Mouse (Mus musculus): Measurements from ENCODE around the gene Syngr2. TPM values are rescaled to one million over a fixed set of nuclear protein-coding genes. Genes with fewer than 3 reads are reported as not detected.
A peak's percentile ranks its signal among the peaks of the same experiment; 100 is the strongest.
"Not testable (repeated sequence)": the region's sequence is repeated elsewhere in the genome, so short reads cannot be mapped to it uniquely, and the experiment has no call there.

The Syngr2 gene
- polyA plus RNA-seq, 1 experiment from 2014 or later: 78.7 TPM

DNA sequence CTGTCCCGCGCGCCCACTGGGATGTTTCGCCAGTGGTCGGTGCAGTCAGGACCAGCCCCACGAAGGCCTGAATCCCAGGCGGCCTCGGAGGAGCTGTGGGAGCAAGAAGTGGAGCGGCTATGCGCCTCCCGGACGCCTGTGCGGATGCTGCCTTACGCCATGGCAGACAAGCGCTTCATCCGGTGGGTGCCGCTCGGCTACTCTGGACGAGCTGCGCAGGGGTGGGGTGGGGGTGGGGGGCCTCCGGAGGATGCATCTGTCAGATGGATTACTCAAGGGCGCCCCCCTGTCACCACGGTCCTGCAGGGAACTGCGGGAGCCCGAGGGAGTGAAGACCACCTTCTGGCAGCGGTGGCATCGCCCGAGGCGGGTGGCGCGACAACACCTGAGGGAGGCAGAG, 26.4 kb upstream of the Syngr2 start:
- ATAC-seq (replicated peaks; ENCODE audit: insufficient number of reproducible peaks, low FRiP score, low TSS enrichment): no peak
- 3% methylated on average over 30 of the region's 31 CpGs for WGBS (ENCODE audit: insufficient replicate concordance)
- Histone ChIP-seq H3K27ac (ENCODE audit: low read depth, low read length) (peak overlapping the region; percentile 96), H3K9me3 (replicated peaks; ENCODE audit: control insufficient read depth, low read length) (no peaks in the 10 kb centered on the region), H3K27me3 (ENCODE audit: control insufficient read depth, insufficient read depth, low read length) (peaks cover 17% of the 10 kb centered on the region), H3K4me2 (peak overlapping the region; percentile 99), H3K9ac (ENCODE audit: low read depth, low read length) (peak overlapping the region; percentile 74), H3K4me3 (ENCODE audit: low read depth, low read length) (peak overlapping the region; percentile 52), H3K4me1 (ENCODE audit: control insufficient read depth, insufficient read depth, low read length) (peaks cover 46% of the 10 kb centered on the region), H3K36me3 (ENCODE audit: control insufficient read depth, insufficient read depth, low read length) (no peaks in the 10 kb centered on the region)

DNA sequence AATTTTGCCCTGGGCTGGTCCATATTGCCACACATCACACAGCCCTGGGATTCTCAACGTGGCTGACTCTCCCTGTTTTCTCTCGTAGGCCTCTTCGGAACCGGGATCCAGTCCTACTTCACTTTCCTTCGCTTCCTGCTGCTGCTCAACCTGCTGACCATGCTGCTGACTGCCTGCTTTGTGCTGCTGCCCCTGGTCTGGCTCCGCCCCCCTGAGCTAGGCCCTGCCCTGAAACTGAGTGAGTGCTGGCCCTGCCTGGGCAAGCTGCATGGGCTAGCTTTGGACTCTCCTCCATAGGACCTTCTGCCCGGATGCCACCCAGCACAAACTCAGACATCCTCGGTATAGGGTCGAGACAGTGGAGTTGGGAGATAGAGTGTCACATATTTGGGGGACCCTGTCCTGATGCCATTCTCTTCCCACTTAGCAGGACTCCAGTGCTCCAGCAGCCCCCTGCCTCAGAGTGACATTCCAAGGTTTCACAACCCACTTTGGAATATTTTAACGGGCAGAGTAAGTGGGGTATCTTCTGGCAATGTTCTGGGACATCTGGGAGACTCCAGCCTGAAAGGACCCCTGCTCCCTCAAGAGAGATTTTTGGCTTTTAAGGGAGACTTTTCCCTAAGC, 25.7 kb upstream of the Syngr2 start:
- Histone ChIP-seq H3K4me1 (ENCODE audit: control insufficient read depth, insufficient read depth, low read length) (peaks cover 41% of the 10 kb centered on the region), H3K27me3 (ENCODE audit: control insufficient read depth, insufficient read depth, low read length) (peaks cover 17% of the 10 kb centered on the region), H3K4me3 (ENCODE audit: low read depth, low read length) (peak overlapping the region; percentile 52), H3K4me2 (peak overlapping the region; percentile 99), H3K36me3 (ENCODE audit: control insufficient read depth, insufficient read depth, low read length) (no peaks in the 10 kb centered on the region), H3K27ac (ENCODE audit: low read depth, low read length) (peak overlapping the region; percentile 96), H3K9me3 (replicated peaks; ENCODE audit: control insufficient read depth, low read length) (no peaks in the 10 kb centered on the region), H3K9ac (ENCODE audit: low read depth, low read length) (peak overlapping the region; percentile 74; the same call in 1 of the 2 replicates)
- no peak; the same call in 1 of the 2 replicates for ATAC-seq (replicated peaks; ENCODE audit: insufficient number of reproducible peaks, low FRiP score, low TSS enrichment)
- 39% methylated on average over 10 of the region's 10 CpGs for WGBS (ENCODE audit: insufficient replicate concordance)

DNA sequence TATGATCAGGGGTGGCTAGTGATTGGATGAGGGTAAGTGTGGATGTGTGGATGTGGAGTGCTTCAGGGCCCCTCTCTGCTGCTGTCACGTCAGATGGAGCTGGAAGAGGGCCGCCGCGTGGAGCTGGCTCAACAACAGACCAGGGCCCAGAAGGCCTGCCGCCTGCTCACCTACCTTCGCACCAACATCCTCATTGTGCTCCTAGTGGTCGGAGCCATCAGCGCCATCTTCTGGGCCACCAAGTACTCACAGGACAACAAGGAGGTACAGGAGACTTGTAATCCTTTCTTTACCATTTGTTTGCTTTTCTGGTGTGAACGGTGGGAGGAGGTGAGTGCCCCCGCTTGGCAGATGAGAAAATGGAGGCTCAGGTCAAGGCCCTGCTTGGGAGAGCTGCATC, 23.2 kb upstream of the Syngr2 start:
- ATAC-seq (replicated peaks; ENCODE audit: insufficient number of reproducible peaks, low FRiP score, low TSS enrichment): no peak
- Histone ChIP-seq H3K9ac (ENCODE audit: low read depth, low read length) (no peak overlapping the region), H3K4me1 (ENCODE audit: control insufficient read depth, insufficient read depth, low read length) (peaks cover 28% of the 10 kb centered on the region), H3K36me3 (ENCODE audit: control insufficient read depth, insufficient read depth, low read length) (no peaks in the 10 kb centered on the region), H3K9me3 (replicated peaks; ENCODE audit: control insufficient read depth, low read length) (no peaks in the 10 kb centered on the region), H3K27ac (ENCODE audit: low read depth, low read length) (no peak overlapping the region), H3K4me3 (ENCODE audit: low read depth, low read length) (no peak overlapping the region), H3K27me3 (ENCODE audit: control insufficient read depth, insufficient read depth, low read length) (peaks cover 22% of the 10 kb centered on the region), H3K4me2 (no peak overlapping the region)
- WGBS (ENCODE audit: insufficient replicate concordance): 9% methylated on average over 10 of the region's 10 CpGs

DNA sequence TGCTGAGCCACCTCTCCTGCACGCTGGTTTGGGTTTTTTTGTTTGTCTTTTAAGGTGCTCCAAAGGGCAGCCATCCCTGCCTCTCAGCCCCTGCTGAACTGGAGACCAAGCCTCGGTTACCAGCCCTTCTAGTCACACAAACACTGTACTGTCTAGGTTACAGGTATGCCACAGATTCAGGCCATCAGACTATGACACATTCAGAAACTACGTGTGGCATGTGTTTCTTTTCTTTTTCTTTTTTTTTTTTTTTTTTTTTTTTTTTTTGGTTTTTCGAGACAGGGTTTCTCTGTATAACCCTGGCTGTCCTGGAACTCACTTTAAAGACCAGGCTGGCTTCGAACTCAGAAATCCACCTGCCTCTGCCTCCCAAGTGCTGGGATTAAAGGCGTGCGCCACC, 21.0 kb upstream of the Syngr2 start:
- ATAC-seq (replicated peaks; ENCODE audit: insufficient number of reproducible peaks, low FRiP score, low TSS enrichment); H3K27ac ChIP-seq (ENCODE audit: low read depth, low read length); H3K9ac ChIP-seq (ENCODE audit: low read depth, low read length); H3K9me3 ChIP-seq (replicated peaks; ENCODE audit: control insufficient read depth, low read length); H3K36me3 ChIP-seq (ENCODE audit: control insufficient read depth, insufficient read depth, low read length); H3K4me3 ChIP-seq (ENCODE audit: low read depth, low read length); H3K4me2 ChIP-seq: not testable (repeated sequence)
- Histone ChIP-seq H3K4me1 (ENCODE audit: control insufficient read depth, insufficient read depth, low read length) (peaks cover 22% of the 10 kb centered on the region), H3K27me3 (ENCODE audit: control insufficient read depth, insufficient read depth, low read length) (peaks cover 18% of the 10 kb centered on the region)
- WGBS (ENCODE audit: insufficient replicate concordance): 82% methylated on average over 7 of the region's 7 CpGs

DNA sequence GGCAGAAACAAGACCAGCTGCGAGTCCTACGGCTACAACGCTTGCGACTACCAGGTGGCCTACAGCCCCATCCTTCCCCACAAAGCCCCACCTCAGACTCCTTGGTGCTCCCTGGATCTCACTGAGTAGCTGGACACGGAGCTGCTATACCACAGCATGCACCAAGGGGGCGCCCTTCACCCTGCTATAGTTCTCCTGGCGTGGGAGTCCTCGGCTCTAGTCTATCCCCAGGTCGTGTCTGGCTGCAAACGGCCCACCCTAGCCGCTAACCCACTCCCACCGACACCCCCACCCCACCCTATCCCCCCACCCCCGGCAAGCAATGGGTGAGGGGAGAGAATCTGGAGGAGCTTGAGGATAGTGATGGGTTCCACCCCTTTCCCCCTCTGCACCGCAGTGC, 19.2 kb upstream of the Syngr2 start:
- WGBS (ENCODE audit: insufficient replicate concordance): 5% methylated on average over 14 of the region's 14 CpGs
- Histone ChIP-seq H3K27ac (ENCODE audit: low read depth, low read length) (no peak overlapping the region), H3K4me1 (ENCODE audit: control insufficient read depth, insufficient read depth, low read length) (peaks cover 17% of the 10 kb centered on the region), H3K4me3 (ENCODE audit: low read depth, low read length) (peak overlapping the region; percentile 6; the same call in 1 of the 2 replicates), H3K9me3 (replicated peaks; ENCODE audit: control insufficient read depth, low read length) (no peaks in the 10 kb centered on the region), H3K4me2 (peak overlapping the region; percentile 59), H3K9ac (ENCODE audit: low read depth, low read length) (no peak overlapping the region), H3K27me3 (ENCODE audit: control insufficient read depth, insufficient read depth, low read length) (peaks cover 13% of the 10 kb centered on the region; the same call in 1 of the 2 replicates), H3K36me3 (ENCODE audit: control insufficient read depth, insufficient read depth, low read length) (no peaks in the 10 kb centered on the region)
- peak; percentile 23; the same call in 1 of the 2 replicates for ATAC-seq (replicated peaks; ENCODE audit: insufficient number of reproducible peaks, low FRiP score, low TSS enrichment)

DNA sequence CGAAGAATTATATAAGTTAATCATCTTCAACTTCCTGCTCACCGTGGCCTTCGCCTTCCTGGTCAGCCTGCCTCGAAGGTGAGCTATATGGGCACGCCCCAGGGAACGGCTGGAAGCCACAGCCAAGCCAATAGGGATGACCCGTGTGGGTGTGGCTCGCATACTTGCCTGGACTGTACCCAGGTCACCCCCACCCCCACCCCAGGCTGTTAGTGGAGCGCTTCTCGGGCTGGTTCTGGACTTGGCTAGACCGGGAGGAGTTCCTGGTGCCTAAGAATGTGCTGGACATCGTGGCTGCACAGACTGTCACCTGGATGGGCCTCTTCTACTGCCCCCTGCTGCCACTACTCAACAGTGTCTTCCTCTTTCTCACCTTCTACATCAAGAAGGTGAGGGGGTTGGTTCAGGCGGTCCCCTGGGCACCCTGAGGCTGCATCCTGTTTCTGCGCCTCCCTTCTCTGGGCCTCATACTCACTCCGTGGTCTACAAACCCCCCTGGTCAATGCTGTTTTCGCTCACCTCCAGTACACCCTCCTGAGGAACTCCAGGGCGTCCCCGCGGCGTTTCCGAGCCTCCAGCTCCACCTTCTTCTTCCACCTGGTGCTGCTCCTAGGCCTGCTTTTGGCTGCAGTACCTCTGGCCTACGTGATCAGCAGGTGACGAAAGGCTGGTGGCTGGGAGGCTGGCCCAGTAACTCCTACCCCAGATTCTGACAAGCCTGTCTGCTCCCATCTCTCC, 18.6 kb upstream of the Syngr2 start:
- Histone ChIP-seq H3K4me3 (ENCODE audit: low read depth, low read length) (peak overlapping the region; percentile 6; the same call in 1 of the 2 replicates), H3K4me1 (ENCODE audit: control insufficient read depth, insufficient read depth, low read length) (peaks cover 17% of the 10 kb centered on the region), H3K9ac (ENCODE audit: low read depth, low read length) (no peak overlapping the region), H3K36me3 (ENCODE audit: control insufficient read depth, insufficient read depth, low read length) (no peaks in the 10 kb centered on the region), H3K4me2 (peak overlapping the region; percentile 59), H3K9me3 (replicated peaks; ENCODE audit: control insufficient read depth, low read length) (no peaks in the 10 kb centered on the region), H3K27ac (ENCODE audit: low read depth, low read length) (no peak overlapping the region), H3K27me3 (ENCODE audit: control insufficient read depth, insufficient read depth, low read length) (peaks cover 13% of the 10 kb centered on the region; the same call in 1 of the 2 replicates)
- peak; percentile 60; the same call in 1 of the 2 replicates for ATAC-seq (replicated peaks; ENCODE audit: insufficient number of reproducible peaks, low FRiP score, low TSS enrichment)
- 30% methylated on average over 23 of the region's 23 CpGs for WGBS (ENCODE audit: insufficient replicate concordance)

DNA sequence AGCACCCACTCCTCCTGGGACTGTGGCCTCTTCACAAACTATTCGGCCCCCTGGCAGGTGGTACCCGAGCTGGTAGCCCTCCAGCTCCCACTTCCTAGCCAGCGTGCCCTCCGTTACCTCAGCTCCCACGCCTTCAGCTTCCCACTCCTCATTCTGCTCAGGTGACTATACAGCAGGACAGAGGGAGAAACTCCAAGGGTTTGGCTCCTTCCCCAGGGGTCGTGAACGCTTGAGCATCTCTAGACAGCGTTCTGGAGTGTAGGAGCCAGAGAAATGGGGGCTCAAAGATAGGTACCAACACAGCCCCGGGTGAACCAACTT, 18.1 kb upstream of the Syngr2 start:
- peak overlapping the region; percentile 3; the same call in 1 of the 2 replicates for H3K4me2 ChIP-seq
- H3K4me1 ChIP-seq (ENCODE audit: control insufficient read depth, insufficient read depth, low read length): peaks cover 17% of the 10 kb centered on the region
- 77% methylated on average over 9 of the region's 9 CpGs for WGBS (ENCODE audit: insufficient replicate concordance)
- no peak overlapping the region for H3K27ac ChIP-seq (ENCODE audit: low read depth, low read length)
- ATAC-seq (replicated peaks; ENCODE audit: insufficient number of reproducible peaks, low FRiP score, low TSS enrichment): no peak
- H3K36me3 ChIP-seq (ENCODE audit: control insufficient read depth, insufficient read depth, low read length): no peaks in the 10 kb centered on the region
- H3K4me3 ChIP-seq (ENCODE audit: low read depth, low read length): no peak overlapping the region
- peaks cover 13% of the 10 kb centered on the region; the same call in 1 of the 2 replicates for H3K27me3 ChIP-seq (ENCODE audit: control insufficient read depth, insufficient read depth, low read length)
- no peak overlapping the region for H3K9ac ChIP-seq (ENCODE audit: low read depth, low read length)
- H3K9me3 ChIP-seq (replicated peaks; ENCODE audit: control insufficient read depth, low read length): no peaks in the 10 kb centered on the region

DNA sequence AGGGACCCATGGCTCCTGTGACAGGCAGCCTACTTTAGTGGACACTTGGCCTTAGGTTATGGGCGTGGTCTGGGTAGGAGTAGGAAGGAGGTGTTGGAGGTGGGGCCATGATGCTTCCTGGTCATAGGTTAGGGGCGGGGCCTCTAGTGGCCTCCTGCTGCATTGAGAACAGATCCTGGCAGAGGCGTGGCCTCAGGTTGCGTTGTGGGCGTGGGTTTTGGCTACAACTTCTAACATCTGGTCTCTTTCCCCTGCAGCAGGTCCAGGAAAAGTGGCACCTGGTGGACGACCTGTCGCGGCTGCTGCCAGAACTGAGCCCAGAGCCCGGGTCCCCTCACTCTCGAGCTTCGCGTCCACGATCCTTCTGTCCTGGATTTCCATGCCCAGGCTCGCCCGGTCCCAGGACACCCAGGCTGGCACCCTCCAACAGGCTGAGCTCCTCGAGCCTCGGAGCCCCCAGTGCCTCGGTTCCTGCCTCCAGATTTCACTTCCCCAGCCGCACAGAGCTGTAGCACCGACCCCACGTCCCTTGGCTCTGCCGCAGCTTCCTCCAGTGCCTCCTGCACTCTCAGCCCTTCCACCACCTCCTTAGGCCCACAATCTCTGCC, 17.1 kb upstream of the Syngr2 start:
- Histone ChIP-seq H3K4me2 (peak overlapping the region; percentile 66), H3K27me3 (ENCODE audit: control insufficient read depth, insufficient read depth, low read length) (peaks cover 13% of the 10 kb centered on the region; the same call in 1 of the 2 replicates), H3K27ac (ENCODE audit: low read depth, low read length) (no peak overlapping the region), H3K36me3 (ENCODE audit: control insufficient read depth, insufficient read depth, low read length) (no peaks in the 10 kb centered on the region), H3K9ac (ENCODE audit: low read depth, low read length) (peak overlapping the region; percentile 52), H3K4me3 (ENCODE audit: low read depth, low read length) (peak overlapping the region; percentile 27), H3K9me3 (replicated peaks; ENCODE audit: control insufficient read depth, low read length) (no peaks in the 10 kb centered on the region), H3K4me1 (ENCODE audit: control insufficient read depth, insufficient read depth, low read length) (peaks cover 21% of the 10 kb centered on the region)
- 7% methylated on average over 22 of the region's 22 CpGs for WGBS (ENCODE audit: insufficient replicate concordance)
- peak; percentile 80 for ATAC-seq (replicated peaks; ENCODE audit: insufficient number of reproducible peaks, low FRiP score, low TSS enrichment)
